Mouse (Mus musculus) spleen, adult 2 months (tissue): Measurements from ENCODE around the gene Tcap. TPM values are rescaled to one million over a fixed set of nuclear protein-coding genes. Genes with fewer than 3 reads are reported as not detected.
A peak's percentile ranks its signal among the peaks of the same experiment; 100 is the strongest.

Experiments
- DNase-seq, 2 experiments: peaks; one replicate each; pipeline versions ENCODE4 v3.0.0 to v3.0.0-alpha.2; 2012 to 2021; ENCODE audit warnings: low spot score in 2 of 2, low read depth in 1 of 2
- H3K27ac ChIP-seq: fragments of 200-500 bp; 2 replicates; pipeline ENCODE4 v1.5.1; 2012; ENCODE audit warnings: low read length, inconsistent platforms; ENCODE audit not compliant: insufficient read depth
- H3K27me3 ChIP-seq: fragments of 200-500 bp; 2 replicates; pipeline ENCODE4 v1.6.1; 2012; ENCODE audit warnings: mild to moderate bottlenecking, moderate library complexity, low read length, inconsistent platforms; ENCODE audit not compliant: control insufficient read depth, insufficient read depth
- H3K36me3 ChIP-seq: fragments of 200-500 bp; 2 replicates; pipeline ENCODE4 v1.6.1; 2012; ENCODE audit warnings: mild to moderate bottlenecking, low read length, inconsistent platforms; ENCODE audit not compliant: control insufficient read depth, insufficient read depth
- H3K4me1 ChIP-seq: fragments of 200-500 bp; 2 replicates; pipeline ENCODE4 v1.6.1; 2011; ENCODE audit warnings: inconsistent platforms; ENCODE audit not compliant: control insufficient read depth, insufficient read depth, insufficient read length
- H3K4me3 ChIP-seq: fragments of 200-500 bp; 2 replicates; pipeline ENCODE4 v1.5.1; 2011; ENCODE audit warnings: mild to moderate bottlenecking, inconsistent platforms; ENCODE audit not compliant: insufficient read depth, insufficient read length; ENCODE audit errors: extremely low read depth
- CTCF ChIP-seq: fragments of 200-500 bp; IDR thresholded peaks from 2 replicates; pipeline ENCODE4 v1.5.1; 2011; ENCODE audit warnings: mild to moderate bottlenecking, inconsistent platforms; ENCODE audit not compliant: insufficient read depth, insufficient read length, insufficient replicate concordance; ENCODE audit errors: extremely low read depth
- POLR2A ChIP-seq: fragments of 200-500 bp; IDR thresholded peaks from 2 replicates; pipeline ENCODE4 v1.6.1; 2011; ENCODE audit warnings: low read depth, low read length, inconsistent platforms
- WGBS: fragments of 180-500 bp; shearing (Covaris S2); methylation state at CpG from one replicate; pipeline ENCODE4 v1.1.7; 2018; 5-methylcytosine and 5-hydroxymethylcytosine counted together
- polyA plus RNA-seq: library from polyadenylated mRNA; depleted of rRNA; stranded (reverse); fragments of >200 nt; gene quantifications from 2 replicates; pipeline ENCODE4 v1.2.3, GENCODE M21; 2012

The Tcap gene
- polyA plus RNA-seq, 1 experiment, result 0.42 TPM

DNA sequence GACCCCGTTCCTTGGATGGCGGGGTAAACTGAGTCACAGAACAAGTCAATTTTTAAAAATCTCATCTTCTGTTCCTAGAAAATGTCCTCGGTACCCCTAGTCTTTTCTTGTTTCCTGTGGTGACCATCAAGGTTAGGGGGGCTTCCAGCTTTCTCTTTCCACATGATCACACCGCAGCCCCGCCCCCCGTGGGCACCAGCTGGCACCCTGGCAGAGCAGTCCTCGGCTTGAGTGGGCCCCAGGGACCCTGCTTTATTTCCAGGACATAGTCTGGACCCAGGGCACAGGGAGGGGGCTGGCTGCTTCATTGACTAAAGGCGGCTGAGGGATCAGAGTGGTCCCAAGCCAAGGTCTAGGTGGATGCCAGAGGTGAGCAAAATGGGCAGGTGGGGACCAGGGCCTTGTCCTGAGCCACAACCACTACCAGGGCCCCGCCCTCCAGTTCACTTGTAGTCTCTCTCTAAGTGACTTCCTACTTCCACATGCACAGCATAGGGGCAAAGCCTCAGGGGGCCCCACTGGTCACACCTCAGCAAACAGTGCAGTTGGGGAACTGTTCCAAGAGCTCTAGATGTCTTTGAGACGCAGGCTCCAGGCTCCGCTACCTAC lies 43.8 kb upstream of the Tcap start:
- Histone ChIP-seq H3K27me3 (peaks cover 19% of the 10 kb centered on the region), H3K4me1 (peaks cover 8% of the 10 kb centered on the region), H3K4me3 (no peak overlapping the region), H3K36me3 (no peaks in the 10 kb centered on the region), H3K27ac (no peak overlapping the region)
- WGBS, result 8% methylated on average over 11 of the region's 11 CpGs
- no peak for TF ChIP-seq CTCF
- TF ChIP-seq POLR2A, result no peak
- DNase-seq, result peak; percentile 29 to 43

DNA sequence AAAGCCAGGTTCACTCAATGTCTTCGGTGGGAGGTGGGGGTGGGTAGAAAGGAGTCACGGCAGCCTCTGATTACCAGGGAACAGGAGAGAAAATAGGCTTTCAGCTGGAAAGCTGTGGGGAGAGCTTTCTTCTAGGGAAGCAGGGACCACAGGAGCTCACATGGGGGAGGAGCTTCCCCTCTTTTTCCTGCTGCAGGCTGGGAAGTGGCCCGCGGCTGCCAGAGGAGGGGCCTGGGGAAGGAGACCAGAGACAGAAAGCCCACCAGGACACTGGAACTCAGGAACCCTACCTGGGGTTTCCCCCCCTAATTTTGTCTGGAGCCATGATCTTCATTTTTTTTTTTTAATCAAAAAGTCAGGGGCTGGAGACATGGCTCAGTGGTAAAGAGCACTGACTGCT lies 43.0 kb upstream of the Tcap start:
- no peak overlapping the region for H3K27ac ChIP-seq
- H3K27me3 ChIP-seq, result peaks cover 14% of the 10 kb centered on the region
- no peak for DNase-seq
- no peak overlapping the region for H3K4me3 ChIP-seq
- TF ChIP-seq CTCF (no peak), POLR2A (no peak)
- peaks cover 8% of the 10 kb centered on the region for H3K4me1 ChIP-seq
- no peaks in the 10 kb centered on the region for H3K36me3 ChIP-seq
- 21% methylated on average over 4 of the region's 4 CpGs for WGBS

DNA sequence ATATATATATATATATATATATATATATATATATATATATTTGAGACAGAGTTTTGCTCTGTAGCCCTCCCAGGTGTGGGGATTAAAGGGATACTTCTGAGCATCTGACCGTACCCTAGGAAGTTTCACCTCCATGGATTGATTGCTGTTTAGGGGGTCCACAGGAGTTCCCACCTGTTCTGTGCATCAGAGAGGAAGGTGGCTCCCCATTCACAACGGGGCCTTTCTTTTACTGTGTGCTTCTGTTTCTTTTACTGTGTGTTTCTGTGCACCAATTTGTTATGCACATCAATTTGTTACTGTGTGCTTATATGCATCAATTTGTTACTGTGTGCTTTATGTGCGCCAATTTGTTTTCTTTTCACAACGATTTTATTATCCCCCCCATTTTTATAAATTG lies 42.4 kb upstream of the Tcap start:
- Histone ChIP-seq H3K4me3 (no peak overlapping the region), H3K4me1 (peaks cover 8% of the 10 kb centered on the region), H3K27ac (no peak overlapping the region), H3K27me3 (peaks cover 16% of the 10 kb centered on the region), H3K36me3 (no peaks in the 10 kb centered on the region)
- 68% methylated on average over 4 of the region's 4 CpGs for WGBS
- TF ChIP-seq POLR2A, result no peak
- TF ChIP-seq CTCF, result no peak
- no peak for DNase-seq

DNA sequence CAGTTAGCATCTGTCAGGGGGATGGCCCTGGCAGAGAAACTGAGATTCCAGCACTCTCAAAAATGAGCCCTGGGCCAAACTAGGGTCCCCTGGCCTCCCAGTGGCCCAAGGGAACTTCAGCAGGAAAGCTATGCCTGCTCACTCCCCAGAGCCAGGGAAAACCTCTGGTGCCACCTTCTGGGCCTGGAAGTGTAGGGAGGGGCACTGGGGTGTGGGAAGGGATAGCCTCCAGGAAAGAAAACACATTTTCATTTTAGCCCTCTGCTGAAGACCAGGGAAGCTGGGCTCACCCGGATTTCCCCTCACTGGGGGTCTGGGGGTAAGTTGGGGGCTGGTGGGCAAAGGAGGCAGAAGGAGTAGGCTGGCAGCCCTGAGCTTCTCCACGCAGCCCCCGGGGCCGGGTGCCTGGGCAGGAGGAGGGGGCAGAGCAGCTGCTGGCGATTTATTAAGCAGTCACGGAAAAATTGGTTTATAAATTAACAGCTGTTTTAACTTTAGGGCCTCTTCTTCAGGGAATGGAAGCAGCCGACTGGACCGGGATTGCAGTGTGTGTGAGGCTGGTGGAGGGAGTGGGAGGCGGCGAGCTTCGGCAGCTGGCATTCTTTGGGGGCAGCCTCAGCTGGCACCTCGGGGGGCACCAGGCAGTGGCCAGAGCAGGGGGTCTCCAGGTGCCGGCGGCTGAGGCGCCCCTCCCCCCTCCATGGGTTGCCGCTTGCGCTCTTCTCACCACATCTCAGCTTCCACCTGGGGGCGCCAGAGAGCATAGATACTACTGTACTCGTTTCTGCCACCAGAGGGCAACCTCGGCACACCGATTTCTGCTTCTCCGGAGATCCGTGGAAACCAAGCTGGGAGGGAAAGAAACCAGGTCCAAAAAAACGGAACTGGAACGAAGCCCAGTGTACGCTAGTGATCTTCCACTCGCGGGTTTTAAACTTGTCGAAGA lies 41.3 kb upstream of the Tcap start:
- Histone ChIP-seq H3K27me3 (peaks cover 17% of the 10 kb centered on the region), H3K4me3 (no peak overlapping the region)

DNA sequence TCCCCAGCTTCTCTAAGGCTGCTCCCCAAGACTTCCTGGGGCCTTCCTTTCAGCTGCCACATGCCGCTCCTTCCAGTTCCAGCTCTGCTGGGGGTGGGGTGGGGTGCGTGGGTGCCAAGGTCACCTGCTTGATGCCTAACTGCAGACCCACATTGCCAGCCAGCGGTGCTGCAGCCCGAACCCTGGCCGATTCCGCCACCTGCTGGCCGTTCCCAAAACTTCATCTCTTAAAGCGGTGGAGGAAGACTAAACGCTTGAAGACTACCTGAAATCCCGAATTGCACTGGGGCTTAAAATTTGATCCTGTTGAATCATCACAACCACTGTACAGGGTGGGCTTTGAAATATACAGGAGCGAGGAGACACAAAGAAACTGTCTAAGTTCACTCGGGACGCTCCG lies 38.4 kb upstream of the Tcap start:
- Histone ChIP-seq H3K4me3 (no peak overlapping the region), H3K36me3 (no peaks in the 10 kb centered on the region), H3K4me1 (peaks cover 6% of the 10 kb centered on the region), H3K27me3 (peaks cover 19% of the 10 kb centered on the region), H3K27ac (no peak overlapping the region)
- 2% methylated on average over 14 of the region's 14 CpGs for WGBS
- DNase-seq, result peak in 1 of 2 experiments; percentile 75
- no peak for TF ChIP-seq POLR2A
- TF ChIP-seq CTCF, result peak; percentile 67

More for the DNA sequence above, 41.3 kb upstream of the Tcap start:
- Histone ChIP-seq H3K4me1 (peaks cover 8% of the 10 kb centered on the region), H3K27ac (no peak overlapping the region), H3K36me3 (no peaks in the 10 kb centered on the region)
- WGBS, result 7% methylated on average over 29 of the region's 29 CpGs
- peak; percentile 70 to 79 for DNase-seq
- TF ChIP-seq POLR2A (no peak), CTCF (peak; percentile 99)

DNA sequence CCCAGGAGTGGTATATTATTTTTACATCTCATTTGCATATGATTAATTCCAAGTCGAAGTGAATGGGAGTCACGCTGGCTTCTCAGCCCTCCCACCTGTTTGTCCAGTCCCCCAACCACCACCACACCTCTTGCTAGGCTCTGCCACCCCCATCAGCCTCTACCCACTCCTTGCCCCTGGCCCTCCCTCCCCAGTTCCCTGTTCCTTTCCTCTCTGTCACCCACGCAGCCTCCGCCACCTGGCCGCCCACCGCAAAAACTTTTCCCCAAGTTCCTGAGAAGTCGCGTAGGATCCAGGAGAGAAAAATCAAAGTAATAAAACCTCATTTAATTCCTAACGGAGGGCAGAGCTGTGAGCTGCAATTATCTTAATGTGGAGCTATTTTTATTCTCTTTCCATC lies 37.4 kb upstream of the Tcap start:
- H3K36me3 ChIP-seq, result no peaks in the 10 kb centered on the region
- DNase-seq, result no peak
- no peak overlapping the region for H3K4me3 ChIP-seq
- WGBS, result 19% methylated on average over 9 of the region's 9 CpGs
- no peak for TF ChIP-seq POLR2A
- TF ChIP-seq CTCF, result no peak
- no peak overlapping the region for H3K27ac ChIP-seq
- peaks cover 5% of the 10 kb centered on the region; the same call in 1 of the 2 replicates for H3K4me1 ChIP-seq
- H3K27me3 ChIP-seq, result peaks cover 19% of the 10 kb centered on the region
